Mouse (Mus musculus) small intestine, adult 2 months (tissue): ENCODE results near the gene Arhgef2.

Experiments
- CTCF ChIP-seq: fragments of 200-500 bp; IDR thresholded peaks from 2 replicates; pipeline ENCODE4 v1.5.1; 2012; ENCODE audit warnings: low read depth, mild to moderate bottlenecking, control low read depth, inconsistent platforms, low read length, moderate library complexity, mixed read lengths; ENCODE audit not compliant: insufficient replicate concordance, insufficient read length; ENCODE audit errors: extremely low read depth
- POLR2A ChIP-seq: fragments of 200-500 bp; IDR thresholded peaks from 2 replicates; pipeline ENCODE4 v1.6.1; 2012; ENCODE audit warnings: low read depth, mild to moderate bottlenecking, control low read depth, inconsistent platforms, low read length, moderate library complexity

DNA sequence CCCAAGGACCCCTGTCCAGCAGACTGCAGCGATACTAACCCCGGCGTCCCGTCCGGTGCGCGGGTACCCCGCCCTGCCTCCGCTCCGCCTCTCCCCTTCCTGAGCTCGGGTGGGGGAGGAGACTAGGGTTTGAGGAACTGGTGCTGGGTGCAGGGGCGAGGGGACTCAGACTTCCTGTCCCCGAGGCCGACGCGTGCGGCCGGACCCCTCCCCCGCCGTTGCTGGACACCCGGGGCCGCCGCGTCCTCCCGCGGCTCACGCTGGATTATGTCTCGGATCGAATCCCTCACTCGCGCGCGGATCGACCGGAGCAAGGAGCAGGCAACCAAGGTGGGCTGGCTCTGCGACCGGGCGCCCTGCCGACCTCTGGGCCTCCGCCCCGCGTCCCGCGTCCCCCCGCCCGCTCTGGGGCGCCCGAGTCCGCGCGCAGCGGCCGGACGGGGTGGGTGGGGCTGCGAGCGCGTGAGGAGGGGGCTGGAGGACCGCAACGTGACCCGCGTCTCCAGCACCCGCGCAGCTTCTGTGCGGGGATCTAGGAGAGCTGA is 15.3 kb downstream of the Arhgef2 start:
- no peak for TF ChIP-seq CTCF
- peak; percentile 33; the same call in 1 of the 2 replicates for TF ChIP-seq POLR2A
